Mouse (Mus musculus) E14TG2a.4 (cell line): ENCODE results near the gene Stk39.

ENCODE experiments used
- H3K27me3 ChIP-seq: 2 replicates; pipeline ENCODE4 v1.6.1; 2014; ENCODE audit warnings: low read length, control low read depth; ENCODE audit not compliant: insufficient read depth
- H3K36me3 ChIP-seq: 2 replicates; pipeline ENCODE4 v1.6.1; 2014; ENCODE audit warnings: low read length, control low read depth; ENCODE audit not compliant: insufficient read depth
- H3K4me1 ChIP-seq: replicated peaks from 2 replicates; pipeline ENCODE4 v1.6.1; 2014; ENCODE audit warnings: low read depth, low read length, control low read depth
- H3K4me3 ChIP-seq: replicated peaks from 2 replicates; pipeline ENCODE4 v1.5.1; 2014; ENCODE audit warnings: mild to moderate bottlenecking, low read length
- H3K9me3 ChIP-seq: 2 replicates; pipeline ENCODE4 v1.6.1; 2014; ENCODE audit warnings: low read length, control low read depth
- CTCF ChIP-seq: conservative IDR thresholded peaks from 2 replicates; pipeline ENCODE4 v1.5.1; 2014; ENCODE audit warnings: low read length
- NANOG ChIP-seq: IDR thresholded peaks from 2 replicates; pipeline ENCODE4 v1.6.1; 2014; ENCODE audit warnings: borderline replicate concordance, low read length, mixed read lengths
- POU5F1 ChIP-seq: IDR thresholded peaks from 2 replicates; pipeline ENCODE4 v1.6.1; 2014; ENCODE audit warnings: low read length, borderline replicate concordance

Stk39 gene

GRCm38 (mm10) chr2:68408271-68408980 is 63.6 kb downstream of the Stk39 start:
- H3K4me1 ChIP-seq: peaks cover 4% of the 10 kb centered on the region; the same call in 1 of the 2 replicates
- no peaks in the 10 kb centered on the region for H3K36me3 ChIP-seq
- H3K4me3 ChIP-seq: no peak overlapping the region
- peaks cover 7% of the 10 kb centered on the region for H3K27me3 ChIP-seq
- no peak for TF ChIP-seq CTCF
- no peak for TF ChIP-seq NANOG
- no peaks in the 10 kb centered on the region; the same call in 1 of the 2 replicates for H3K9me3 ChIP-seq

- H3K36me3 ChIP-seq: no peaks in the 10 kb centered on the region
- peaks cover 4% of the 10 kb centered on the region; the same call in 1 of the 2 replicates for H3K4me1 ChIP-seq
- H3K9me3 ChIP-seq: no peaks in the 10 kb centered on the region; the same call in 1 of the 2 replicates
- peaks cover 10% of the 10 kb centered on the region for H3K27me3 ChIP-seq
- H3K4me3 ChIP-seq: no peak overlapping the region
- no peak for TF ChIP-seq CTCF
- no peak for TF ChIP-seq NANOG
- TF ChIP-seq POU5F1: no peak
Observed at GRCm38 (mm10) chr2:68407179-68407950, 64.7 kb downstream of the Stk39 start.

GRCm38 (mm10) chr2:68406571-68407074 is 65.4 kb downstream of the Stk39 start:
- H3K27me3 ChIP-seq: peaks cover 10% of the 10 kb centered on the region
- no peaks in the 10 kb centered on the region; the same call in 1 of the 2 replicates for H3K9me3 ChIP-seq
- no peaks in the 10 kb centered on the region for H3K36me3 ChIP-seq
- no peak overlapping the region for H3K4me3 ChIP-seq
- TF ChIP-seq NANOG (no peak), CTCF (no peak), POU5F1 (no peak)
- H3K4me1 ChIP-seq: peaks cover 4% of the 10 kb centered on the region; the same call in 1 of the 2 replicates

GRCm38 (mm10) chr2:68405163-68405715 is 66.8 kb downstream of the Stk39 start:
- Histone ChIP-seq H3K4me3 (no peak overlapping the region), H3K27me3 (peaks cover 19% of the 10 kb centered on the region), H3K4me1 (peaks cover 4% of the 10 kb centered on the region; the same call in 1 of the 2 replicates), H3K9me3 (no peaks in the 10 kb centered on the region; the same call in 1 of the 2 replicates), H3K36me3 (no peaks in the 10 kb centered on the region)
- TF ChIP-seq POU5F1 (no peak), CTCF (no peak), NANOG (no peak)

DNA sequence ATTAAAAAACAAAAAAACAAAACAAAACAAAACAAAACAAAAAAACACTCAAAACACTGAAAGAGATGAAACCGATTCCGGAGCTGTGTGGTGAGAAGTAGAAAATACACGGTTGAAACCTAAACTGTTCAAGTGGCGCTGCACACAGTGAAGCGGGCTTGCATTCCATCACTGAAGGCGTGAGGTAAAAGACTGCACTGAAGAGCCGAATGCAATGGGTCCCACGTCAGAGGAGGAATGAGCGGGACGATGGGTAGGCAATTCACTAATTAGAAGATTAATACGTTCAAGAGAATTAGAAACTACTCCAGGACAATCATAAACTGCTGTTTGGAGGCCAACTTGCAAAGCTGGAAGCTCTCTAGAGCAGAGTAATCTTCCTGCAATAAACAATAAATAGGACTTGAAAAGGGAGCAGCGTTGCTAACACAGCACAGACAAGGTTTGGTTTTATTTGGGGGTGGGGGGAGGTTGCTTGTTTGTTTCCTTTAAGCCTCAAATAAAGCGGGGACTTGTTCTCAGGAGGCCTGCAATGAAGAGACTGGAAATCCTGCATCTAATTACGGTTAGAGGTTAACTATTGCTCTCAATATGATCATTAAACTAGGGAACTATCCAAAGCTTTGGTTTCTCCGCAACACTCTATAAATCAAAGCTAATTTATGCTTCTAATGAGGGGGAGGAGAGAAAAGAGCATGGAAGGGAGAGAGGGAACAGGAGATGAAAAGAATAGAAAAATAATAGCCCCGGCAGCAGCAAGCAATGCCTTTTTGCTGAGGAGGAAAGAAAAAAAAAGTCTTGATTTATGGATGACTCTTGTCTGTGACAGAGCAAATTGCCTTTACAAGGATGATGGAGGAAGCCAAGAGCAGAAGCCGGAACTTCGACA is 67.5 kb downstream of the Stk39 start:
- H3K4me1 ChIP-seq: no peaks in the 10 kb centered on the region; the same call in 1 of the 2 replicates
- TF ChIP-seq NANOG: no peak
- no peak for TF ChIP-seq POU5F1
- TF ChIP-seq CTCF: no peak
- peaks cover 19% of the 10 kb centered on the region for H3K27me3 ChIP-seq
- no peaks in the 10 kb centered on the region; the same call in 1 of the 2 replicates for H3K9me3 ChIP-seq
- no peak overlapping the region for H3K4me3 ChIP-seq
- H3K36me3 ChIP-seq: no peaks in the 10 kb centered on the region

GRCm38 (mm10) chr2:68393611-68394549 is 78.2 kb downstream of the Stk39 start:
- Histone ChIP-seq H3K9me3 (no peaks in the 10 kb centered on the region), H3K4me3 (no peak overlapping the region)

More at GRCm38 (mm10) chr2:68393611-68394549, 78.2 kb downstream of the Stk39 start:
- Histone ChIP-seq H3K36me3 (no peaks in the 10 kb centered on the region), H3K4me1 (peaks cover 2% of the 10 kb centered on the region; the same call in 1 of the 2 replicates), H3K27me3 (no peaks in the 10 kb centered on the region)
- TF ChIP-seq CTCF: no peak
- TF ChIP-seq NANOG: no peak
- no peak for TF ChIP-seq POU5F1
